Mouse (Mus musculus) intestine, postnatal 0 days (tissue): ENCODE data around the gene Ankrd12. TPM values are rescaled to one million over a fixed set of nuclear protein-coding genes. Genes with fewer than 3 reads are reported as not detected.
A peak's percentile ranks its signal among the peaks of the same experiment; 100 is the strongest.

Source experiments
- ATAC-seq: fragments of 200-750 bp; cut with Nextera tagmentation; 2 replicates; pipeline ENCODE4 v1.8.0; 2017; ENCODE audit warnings: mild to moderate bottlenecking, moderate TSS enrichment, moderate library complexity
- H3K27ac ChIP-seq: fragments of 300-500 bp; sonication (generic); 2 replicates; pipeline ENCODE4 v1.5.1; 2014; ENCODE audit warnings: mild to moderate bottlenecking, low read depth, low read length, moderate library complexity
- H3K27me3 ChIP-seq: fragments of 300-500 bp; sonication (generic); replicated peaks from 2 replicates; pipeline ENCODE4 v1.6.1; 2014; ENCODE audit warnings: low read length, mixed read lengths; ENCODE audit not compliant: control insufficient read depth, insufficient read depth
- H3K36me3 ChIP-seq: fragments of 300-500 bp; sonication (generic); 2 replicates; pipeline ENCODE4 v1.6.1; 2014; ENCODE audit warnings: mild to moderate bottlenecking, moderate library complexity; ENCODE audit not compliant: control insufficient read depth, insufficient read depth
- H3K4me1 ChIP-seq: fragments of 300-500 bp; sonication (generic); replicated peaks from 2 replicates; pipeline ENCODE4 v1.6.1; 2014; ENCODE audit warnings: antibody characterized with exemption, low read length, mixed read lengths; ENCODE audit not compliant: control insufficient read depth, insufficient read depth
- H3K4me2 ChIP-seq: fragments of 300-500 bp; sonication (generic); replicated peaks from 2 replicates; pipeline ENCODE4 v1.6.1; 2014; ENCODE audit warnings: low read depth, mild to moderate bottlenecking, moderate library complexity
- H3K4me3 ChIP-seq: fragments of 300-500 bp; sonication (generic); 2 replicates; pipeline ENCODE4 v1.5.1; 2014; ENCODE audit warnings: low read depth, low read length
- H3K9ac ChIP-seq: fragments of 300-500 bp; sonication (generic); 2 replicates; pipeline ENCODE4 v1.6.1; 2014; ENCODE audit warnings: mild to moderate bottlenecking, low read depth, low read length
- H3K9me3 ChIP-seq: fragments of 300-500 bp; sonication (generic); 2 replicates; pipeline ENCODE4 v1.6.1; 2016; ENCODE audit warnings: mixed run types; ENCODE audit not compliant: control insufficient read depth
- CTCF ChIP-seq: sonication (generic); IDR thresholded peaks from 2 replicates; pipeline ENCODE4 v1.5.1; 2016; ENCODE audit warnings: low read depth, mild to moderate bottlenecking, control low read depth, antibody characterized with exemption, moderate library complexity
- WGBS: fragments of 180-500 bp; shearing (Covaris S2); extraction: QIAGEN DNeasy Blood & Tissue Kit; methylation state at CpG from one replicate; pipeline ENCODE4 v1.1.7; 2014; 5-methylcytosine and 5-hydroxymethylcytosine counted together
- polyA plus RNA-seq: library from polyadenylated mRNA; unstranded; fragments of >200 nt; fragmentation: Nextera tagmentation; extraction: Ambion mirVana; gene quantifications from 2 replicates; pipeline ENCODE4 v1.2.1, GENCODE M21; 2015

The Ankrd12 gene
- polyA plus RNA-seq, 1 experiment from 2014 or later = 21.9 TPM

- peak; percentile 85 for ATAC-seq
- no peak overlapping the region for H3K4me3 ChIP-seq
- H3K9me3 ChIP-seq = 0 out of 2 replicates have a peak, but pooled peaks cover 3% of the 10 kb centered on the region
- no peaks in the 10 kb centered on the region for H3K4me1 ChIP-seq
- H3K9ac ChIP-seq = no peak overlapping the region
- no peaks in the 10 kb centered on the region; the same call in 1 of the 2 replicates for H3K36me3 ChIP-seq
- H3K27ac ChIP-seq = peak overlapping the region; percentile 50
- 72% methylated on average over 2 of the region's 2 CpGs for WGBS
- no peak for TF ChIP-seq CTCF
- no peaks in the 10 kb centered on the region for H3K27me3 ChIP-seq
- H3K4me2 ChIP-seq = no peak overlapping the region
These were observed 115.2 kb downstream of the Ankrd12 start for GRCm38 (mm10) chr17:65961606-65962136.

GRCm38 (mm10) chr17:65959011-65959410 lies 117.9 kb downstream of the Ankrd12 start:
- Histone ChIP-seq H3K36me3 (no peaks in the 10 kb centered on the region), H3K9me3 (0 out of 2 replicates have a peak, but pooled peaks cover 3% of the 10 kb centered on the region), H3K27ac (0 out of 2 replicates have a peak overlapping the region, but pooled peaks have one; percentile 28), H3K4me1 (no peaks in the 10 kb centered on the region), H3K27me3 (no peaks in the 10 kb centered on the region), H3K4me3 (no peak overlapping the region), H3K9ac (no peak overlapping the region), H3K4me2 (no peak overlapping the region)
- peak; percentile 76 for ATAC-seq
- TF ChIP-seq CTCF = no peak
- 27% methylated on average over 3 of the region's 3 CpGs for WGBS

GRCm38 (mm10) chr17:65958366-65958765 lies 118.5 kb downstream of the Ankrd12 start:
- no peak overlapping the region for H3K27ac ChIP-seq
- WGBS = 82% methylated on average over 1 of the region's 1 CpGs
- H3K9ac ChIP-seq = no peak overlapping the region
- no peaks in the 10 kb centered on the region for H3K36me3 ChIP-seq
- no peaks in the 10 kb centered on the region for H3K4me1 ChIP-seq
- no peak for ATAC-seq
- no peak overlapping the region for H3K4me3 ChIP-seq
- H3K9me3 ChIP-seq = 0 out of 2 replicates have a peak, but pooled peaks cover 3% of the 10 kb centered on the region
- no peak overlapping the region for H3K4me2 ChIP-seq
- no peaks in the 10 kb centered on the region for H3K27me3 ChIP-seq
- no peak for TF ChIP-seq CTCF

- H3K4me3 ChIP-seq = no peak overlapping the region
- no peaks in the 10 kb centered on the region for H3K4me1 ChIP-seq
- H3K27me3 ChIP-seq = no peaks in the 10 kb centered on the region
- no peak overlapping the region for H3K4me2 ChIP-seq
- ATAC-seq = no peak
- H3K27ac ChIP-seq = no peak overlapping the region
- no peak overlapping the region for H3K9ac ChIP-seq
- TF ChIP-seq CTCF = no peak
- 89% methylated on average over 8 of the region's 8 CpGs for WGBS
- no peaks in the 10 kb centered on the region for H3K36me3 ChIP-seq
- H3K9me3 ChIP-seq = 0 out of 2 replicates have a peak, but pooled peaks cover 3% of the 10 kb centered on the region
These were observed 119.0 kb downstream of the Ankrd12 start for GRCm38 (mm10) chr17:65957782-65958325.

- ATAC-seq = no peak
- no peak overlapping the region for H3K9ac ChIP-seq
- no peak overlapping the region for H3K4me3 ChIP-seq
- 0 out of 2 replicates have a peak, but pooled peaks cover 3% of the 10 kb centered on the region for H3K9me3 ChIP-seq
- H3K4me2 ChIP-seq = no peak overlapping the region
- no peak overlapping the region for H3K27ac ChIP-seq
- WGBS = 56% methylated on average over 14 of the region's 14 CpGs
- no peaks in the 10 kb centered on the region for H3K27me3 ChIP-seq
- H3K4me1 ChIP-seq = no peaks in the 10 kb centered on the region
- H3K36me3 ChIP-seq = no peaks in the 10 kb centered on the region
- no peak for TF ChIP-seq CTCF
These were observed 119.7 kb downstream of the Ankrd12 start for GRCm38 (mm10) chr17:65956993-65957781.

GRCm38 (mm10) chr17:65956140-65956539 lies 120.7 kb downstream of the Ankrd12 start:
- H3K9me3 ChIP-seq = no peaks in the 10 kb centered on the region
- WGBS = 93% methylated on average over 3 of the region's 3 CpGs
- H3K4me3 ChIP-seq = no peak overlapping the region
- H3K4me2 ChIP-seq = no peak overlapping the region
- H3K27me3 ChIP-seq = no peaks in the 10 kb centered on the region
- ATAC-seq = no peak
- no peaks in the 10 kb centered on the region for H3K36me3 ChIP-seq
- H3K27ac ChIP-seq = no peak overlapping the region
- no peak overlapping the region for H3K9ac ChIP-seq
- no peaks in the 10 kb centered on the region; the same call in 1 of the 2 replicates for H3K4me1 ChIP-seq
- no peak for TF ChIP-seq CTCF
